Mouse (Mus musculus) CH12.LX (cell line): ENCODE measurements around the gene Tirap. TPM values are rescaled to one million over a fixed set of nuclear protein-coding genes. Genes with fewer than 3 reads are reported as not detected.

Experiments used
- DNase-seq: peaks from one replicate; pipeline ENCODE4 v3.0.0-alpha.2; 2013; ENCODE audit errors: extremely low read depth
- H3K27ac ChIP-seq: 2 replicates; pipeline ENCODE4 v1.5.1; 2012; ENCODE audit warnings: low read depth, mild to moderate bottlenecking, control low read depth, moderate library complexity; ENCODE audit not compliant: insufficient read depth
- H3K27me3 ChIP-seq: replicated peaks from 2 replicates; pipeline ENCODE3; 2012; ENCODE audit warnings: inconsistent platforms
- H3K36me3 ChIP-seq, 2 experiments: replicated peaks in 1 of 2; 2 replicates each; pipeline versions ENCODE3 to v1.6.1; 2012; ENCODE audit warnings: inconsistent platforms in 1 of 2, low read length in 1 of 2, mild to moderate bottlenecking in 1 of 2, mixed read lengths in 1 of 2, moderate library complexity in 1 of 2; ENCODE audit not compliant: control insufficient read depth in 1 of 2, insufficient read depth in 1 of 2
- H3K4me1 ChIP-seq, 2 experiments: 2 replicates each; pipeline ENCODE4 v1.6.1; 2012; ENCODE audit warnings: inconsistent platforms in 1 of 2, moderate library complexity in 1 of 2; ENCODE audit not compliant: insufficient read depth in 2 of 2, control insufficient read depth in 1 of 2
- H3K4me2 ChIP-seq: 2 replicates; pipeline ENCODE4 v1.6.1; 2012; ENCODE audit warnings: low read depth, mild to moderate bottlenecking, control low read depth; ENCODE audit not compliant: poor library complexity, insufficient read depth, severe bottlenecking
- H3K4me3 ChIP-seq, 3 experiments: fragments of 150-350 bp in 1 of 3; sonication (generic) in 1 of 3; replicated peaks in 1 of 3; 2 replicates each; pipeline versions ENCODE3 to v1.5.1; 2011 to 2012; ENCODE audit warnings: low read depth in 2 of 3, low read length in 2 of 3, mild to moderate bottlenecking in 2 of 3, moderate library complexity in 2 of 3, control low read depth in 1 of 3, improper control_type of control experiment in 1 of 3, inconsistent platforms in 1 of 3, mixed read lengths in 1 of 3; ENCODE audit not compliant: poor library complexity in 1 of 3
- H3K79me2 ChIP-seq: replicated peaks from 2 replicates; pipeline ENCODE4 v1.6.1; 2012; ENCODE audit warnings: mild to moderate bottlenecking, moderate library complexity; ENCODE audit not compliant: control insufficient read depth, poor library complexity, insufficient read depth, severe bottlenecking; ENCODE audit errors: extremely low read depth
- H3K9ac ChIP-seq: 2 replicates; pipeline ENCODE4 v1.6.1; 2012; ENCODE audit warnings: low read depth, mild to moderate bottlenecking, control low read depth, moderate library complexity; ENCODE audit not compliant: insufficient read depth
- H3K9me3 ChIP-seq: replicated peaks from 2 replicates; pipeline ENCODE3; 2012; ENCODE audit warnings: low read length, inconsistent platforms, mixed read lengths
- BHLHE40 ChIP-seq: IDR thresholded peaks from 2 replicates; pipeline ENCODE4 v1.6.1; 2011; ENCODE audit warnings: mild to moderate bottlenecking, low read depth, low read length, improper control_type of control experiment
- CHD1 ChIP-seq: IDR thresholded peaks from 2 replicates; pipeline ENCODE4 v1.6.1; 2012; ENCODE audit warnings: low read depth, low read length, improper control_type of control experiment, inconsistent platforms
- CHD2 ChIP-seq: IDR thresholded peaks from 2 replicates; pipeline ENCODE4 v1.6.1; 2011; ENCODE audit warnings: low read length, improper control_type of control experiment
- E2F4 ChIP-seq: IDR thresholded peaks from 2 replicates; pipeline ENCODE4 v1.6.1; 2011; ENCODE audit warnings: low read depth, low read length, improper control_type of control experiment; ENCODE audit not compliant: insufficient replicate concordance
- ELF1 ChIP-seq: IDR thresholded peaks from 2 replicates; pipeline ENCODE4 v1.6.1; 2014; ENCODE audit warnings: low read depth, mild to moderate bottlenecking, inconsistent platforms, low read length, improper control_type of control experiment
- ETS1 ChIP-seq: conservative IDR thresholded peaks from 2 replicates; pipeline ENCODE4 v1.6.1; 2012; ENCODE audit warnings: low read depth, mild to moderate bottlenecking, inconsistent platforms, low read length, improper control_type of control experiment, moderate library complexity
- HCFC1 ChIP-seq: IDR thresholded peaks from 2 replicates; pipeline ENCODE4 v1.6.1; 2012; ENCODE audit warnings: low read depth, mild to moderate bottlenecking, inconsistent platforms, low read length, improper control_type of control experiment
- IRF4 ChIP-seq: IDR thresholded peaks from 2 replicates; pipeline ENCODE4 v1.6.1; 2014; ENCODE audit warnings: low read depth, mild to moderate bottlenecking, inconsistent platforms, low read length, improper control_type of control experiment
- JUN ChIP-seq: IDR thresholded peaks from 2 replicates; pipeline ENCODE4 v1.6.1; 2011; ENCODE audit warnings: low read depth, mild to moderate bottlenecking, low read length, improper control_type of control experiment, moderate library complexity; ENCODE audit not compliant: insufficient read depth
- KAT2A ChIP-seq: IDR thresholded peaks from 2 replicates; pipeline ENCODE4 v1.6.1; 2012; ENCODE audit warnings: low read length, improper control_type of control experiment, inconsistent platforms; ENCODE audit not compliant: insufficient replicate concordance
- MAFK ChIP-seq: IDR thresholded peaks from 2 replicates; pipeline ENCODE4 v1.6.1; 2011; ENCODE audit warnings: low read length, improper control_type of control experiment; ENCODE audit not compliant: insufficient replicate concordance
- MAX ChIP-seq: IDR thresholded peaks from 2 replicates; pipeline ENCODE4 v1.6.1; 2011; ENCODE audit warnings: low read length, improper control_type of control experiment
- MEF2A ChIP-seq: IDR thresholded peaks from 2 replicates; pipeline ENCODE4 v1.6.1; 2014; ENCODE audit warnings: low read depth, mild to moderate bottlenecking, inconsistent platforms, low read length, improper control_type of control experiment, borderline replicate concordance
- MXI1 ChIP-seq: IDR thresholded peaks from 2 replicates; pipeline ENCODE4 v1.6.1; 2011; ENCODE audit warnings: mild to moderate bottlenecking, low read depth, low read length, improper control_type of control experiment
- MYC ChIP-seq: IDR thresholded peaks from 2 replicates; pipeline ENCODE4 v1.6.1; 2011; ENCODE audit warnings: low read depth, mild to moderate bottlenecking, improper control_type of control experiment, low read length
- NELFE ChIP-seq: IDR thresholded peaks from 2 replicates; pipeline ENCODE4 v1.6.1; 2011; ENCODE audit warnings: low read depth, low read length, improper control_type of control experiment
- NRF1 ChIP-seq: IDR thresholded peaks from 2 replicates; pipeline ENCODE4 v1.6.1; 2014; ENCODE audit warnings: low read depth, mild to moderate bottlenecking, inconsistent platforms, low read length, improper control_type of control experiment, moderate library complexity
- PAX5 ChIP-seq: IDR thresholded peaks from 2 replicates; pipeline ENCODE4 v1.6.1; 2012; ENCODE audit warnings: low read length, inconsistent platforms, mixed read lengths
- POLR2A ChIP-seq: IDR thresholded peaks from 2 replicates; pipeline ENCODE4 v1.6.1; 2011; ENCODE audit warnings: low read depth, mild to moderate bottlenecking, improper control_type of control experiment, low read length
- POLR2AphosphoS2 ChIP-seq: IDR thresholded peaks from 2 replicates; pipeline ENCODE4 v1.6.1; 2011; ENCODE audit warnings: low read depth, low read length, improper control_type of control experiment
- RAD21 ChIP-seq: IDR thresholded peaks from 2 replicates; pipeline ENCODE4 v1.6.1; 2011; ENCODE audit warnings: low read depth, mild to moderate bottlenecking, low read length, improper control_type of control experiment, moderate library complexity
- RCOR1 ChIP-seq: conservative IDR thresholded peaks from 2 replicates; pipeline ENCODE4 v1.6.1; 2012; ENCODE audit warnings: low read depth, mild to moderate bottlenecking, inconsistent platforms, low read length, improper control_type of control experiment
- SIN3A ChIP-seq: IDR thresholded peaks from 2 replicates; pipeline ENCODE4 v1.6.1; 2012; ENCODE audit warnings: low read length, improper control_type of control experiment, inconsistent platforms
- TBP ChIP-seq: conservative IDR thresholded peaks from 2 replicates; pipeline ENCODE4 v1.6.1; 2011; ENCODE audit warnings: low read depth, low read length, improper control_type of control experiment
- TCF12 ChIP-seq: IDR thresholded peaks from 2 replicates; pipeline ENCODE4 v1.6.1; 2014; ENCODE audit warnings: low read depth, mild to moderate bottlenecking, inconsistent platforms, low read length, improper control_type of control experiment
- UBTF ChIP-seq: IDR thresholded peaks from 2 replicates; pipeline ENCODE4 v1.6.1; 2012; ENCODE audit warnings: low read depth, mild to moderate bottlenecking, inconsistent platforms, low read length, improper control_type of control experiment, moderate library complexity
- USF1 ChIP-seq: IDR thresholded peaks from 2 replicates; pipeline ENCODE4 v1.6.1; 2014; ENCODE audit warnings: low read depth, mild to moderate bottlenecking, inconsistent platforms, low read length, improper control_type of control experiment
- ZC3H11A ChIP-seq: IDR thresholded peaks from 2 replicates; pipeline ENCODE4 v1.6.1; 2012; ENCODE audit warnings: low read depth, mild to moderate bottlenecking, inconsistent platforms, low read length, improper control_type of control experiment
- ZKSCAN1 ChIP-seq: IDR thresholded peaks from 2 replicates; pipeline ENCODE4 v1.6.1; 2012; ENCODE audit warnings: low read depth, inconsistent platforms, low read length, improper control_type of control experiment, borderline replicate concordance
- ZMIZ1 ChIP-seq: IDR thresholded peaks from 2 replicates; pipeline ENCODE4 v1.6.1; 2012; ENCODE audit warnings: low read depth, mild to moderate bottlenecking, inconsistent platforms, low read length, improper control_type of control experiment
- ZNF384 ChIP-seq: IDR thresholded peaks from 2 replicates; pipeline ENCODE4 v1.6.1; 2012; ENCODE audit warnings: low read depth, low read length, improper control_type of control experiment, inconsistent platforms
- dilution Hi-C: fragments of 300-500 bp; cut with MboI; formaldehyde crosslinking; loops from 2 replicates; pipeline ENCODE4 v1.14.3; 2020; ENCODE audit warnings: low sequenced_read_pairs; ENCODE audit not compliant: extremely low pct_unique_long_range_greater_than_20kb, extremely low pct_ligation_motif_present
- in situ Hi-C: fragments of 300-500 bp; cut with MboI; formaldehyde crosslinking; loops from 3 replicates; pipeline ENCODE4 v1.14.3; 2019; ENCODE audit warnings: low sequenced_read_pairs, low pct_ligation_motif_present, low pct_unique_long_range_greater_than_20kb, mixed read lengths
- polyA plus RNA-seq: library from polyadenylated mRNA; unstranded; fragments of >175 nt; gene quantifications from 2 replicates; pipeline ENCODE4 v1.2.1, GENCODE M21; 2012; ENCODE audit warnings: low read depth; ENCODE audit not compliant: insufficient read length
- total RNA-seq, 2 experiments: library from RNA; depleted of rRNA; stranded (reverse); fragments of 300-350 nt in 1 of 2; fragments of >200 nt in 1 of 2; gene quantifications; 2 replicates each; pipeline ENCODE4 v1.2.3; 2012 to 2014

Tirap gene
- total and polyA plus RNA-seq, 3 experiments: 10.5 to 18.7 (median 14.2) TPM

DNA sequence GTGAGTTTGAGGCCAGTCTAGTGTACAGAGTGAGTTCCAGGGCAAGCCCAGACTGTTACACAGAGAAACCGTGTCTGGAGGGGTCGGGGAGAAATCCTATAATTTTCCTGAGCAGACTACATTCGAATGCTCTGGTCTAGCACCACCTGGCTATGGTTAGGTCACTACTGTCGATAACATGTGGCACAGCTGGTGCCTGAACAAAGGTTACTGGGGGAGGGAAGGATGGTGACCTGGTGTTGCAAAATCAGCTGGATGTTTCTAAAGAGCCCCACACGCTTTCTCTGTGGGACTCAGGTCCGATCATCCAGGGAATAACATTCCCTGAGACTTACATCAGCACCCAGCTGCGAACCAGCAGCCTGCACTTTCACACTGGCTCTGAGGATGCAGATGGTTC lies 62.1 kb downstream of the Tirap start:
- Histone ChIP-seq H3K36me3 (peaks cover 12 to 69% of the 10 kb centered on the region in 2 experiments), H3K4me3 (no peak overlapping the region), H3K27me3 (no peaks in the 10 kb centered on the region), H3K9me3 (no peaks in the 10 kb centered on the region), H3K27ac (no peak overlapping the region), H3K79me2 (no peaks in the 10 kb centered on the region), H3K4me1 (peaks cover 2 to 24% of the 10 kb centered on the region in 2 experiments; a peak in 3 of 4 replicates), H3K9ac (no peak overlapping the region), H3K4me2 (no peak overlapping the region)
- DNase-seq: no peak
- TF ChIP-seq ZKSCAN1 (no peak), RAD21 (no peak), TBP (no peak), MYC (no peak), IRF4 (no peak), BHLHE40 (no peak), ZNF384 (no peak), UBTF (no peak), KAT2A (no peak), NELFE (no peak), ZMIZ1 (no peak), CHD1 (no peak), MAFK (no peak), RCOR1 (no peak), ZC3H11A (no peak), MXI1 (no peak), CHD2 (no peak), POLR2A (no peak)
- dilution Hi-C loops (no loop called here), in situ Hi-C loops (no loop called here)

DNA sequence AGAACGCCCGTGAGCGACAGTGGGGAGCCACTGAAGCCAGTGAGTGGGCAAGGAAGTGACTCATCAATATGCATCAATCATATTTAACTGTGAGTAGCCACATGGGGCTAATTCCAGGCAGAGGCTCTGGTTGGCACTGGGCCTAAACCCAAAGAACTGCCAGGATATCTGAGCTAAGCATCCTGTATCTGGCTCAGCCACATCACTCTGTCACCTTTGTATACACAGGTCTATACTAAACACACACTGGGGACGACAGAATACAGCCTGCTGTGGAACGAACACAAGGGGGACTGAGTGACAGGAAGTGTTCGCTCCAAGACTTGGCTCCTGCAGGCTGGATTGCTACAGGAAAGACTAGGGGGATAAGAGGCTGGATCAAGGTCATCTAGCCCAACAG lies 64.5 kb downstream of the Tirap start:
- H3K9ac ChIP-seq: no peak overlapping the region
- in situ Hi-C loops: no loop called here
- peaks cover 12 to 86% of the 10 kb centered on the region in 2 experiments for H3K36me3 ChIP-seq
- H3K4me2 ChIP-seq: no peak overlapping the region
- no peaks in the 10 kb centered on the region for H3K79me2 ChIP-seq
- H3K9me3 ChIP-seq: no peaks in the 10 kb centered on the region
- no peak overlapping the region for H3K4me3 ChIP-seq
- TF ChIP-seq POLR2AphosphoS2: no peak
- TF ChIP-seq JUN: no peak
- no peak for TF ChIP-seq TCF12
- TF ChIP-seq MXI1: no peak
- TF ChIP-seq CHD2: no peak
- TF ChIP-seq CHD1: no peak
- TF ChIP-seq SIN3A: no peak
- TF ChIP-seq HCFC1: no peak
- no peak for TF ChIP-seq MEF2A
- TF ChIP-seq KAT2A: no peak
- TF ChIP-seq PAX5: no peak
- TF ChIP-seq NRF1: no peak
- no peak for TF ChIP-seq ETS1
- no peak for TF ChIP-seq MYC
- no peak for TF ChIP-seq USF1
- no peak for TF ChIP-seq MAX
- no peak for TF ChIP-seq ZKSCAN1
- TF ChIP-seq ZNF384: no peak
- no peak for TF ChIP-seq E2F4
- no peak for TF ChIP-seq ELF1
- TF ChIP-seq, all 38 proteins: peak for 0
- H3K4me1 ChIP-seq: peaks cover 2 to 12% of the 10 kb centered on the region in 2 experiments; a peak in 3 of 4 replicates
- no peaks in the 10 kb centered on the region for H3K27me3 ChIP-seq
- dilution Hi-C loops: no loop called here
- H3K27ac ChIP-seq: no peak overlapping the region
- no peak for DNase-seq
